Mouse (Mus musculus) lung, adult 2 months (tissue): ENCODE measurements at regions not wholly inside any gene's neighbourhood (a gene's known extent, or its start where the extent isn't known, plus 50 kb on each side); places are given as distances from the start of the nearest gene placed in this dataset.

Experiments used
- CTCF ChIP-seq: fragments of 200-500 bp; IDR thresholded peaks from 2 replicates; pipeline ENCODE4 v1.5.1; 2011; ENCODE audit warnings: mild to moderate bottlenecking, low read length, control low read depth; ENCODE audit not compliant: insufficient read depth
- POLR2A ChIP-seq: fragments of 200-500 bp; IDR thresholded peaks from 2 replicates; pipeline ENCODE4 v1.6.1; 2011; ENCODE audit warnings: low read depth, mild to moderate bottlenecking, control low read depth, low read length, borderline replicate concordance; ENCODE audit errors: extremely low read depth

GRCm38 (mm10) chr8:92136413-92136812, 221.0 kb upstream of the Irx5 start:
- TF ChIP-seq POLR2A (no peak), CTCF (no peak)
